Comparison of ENCODE assay signal across 9 mouse cellular contexts in the genomic region with DNA sequence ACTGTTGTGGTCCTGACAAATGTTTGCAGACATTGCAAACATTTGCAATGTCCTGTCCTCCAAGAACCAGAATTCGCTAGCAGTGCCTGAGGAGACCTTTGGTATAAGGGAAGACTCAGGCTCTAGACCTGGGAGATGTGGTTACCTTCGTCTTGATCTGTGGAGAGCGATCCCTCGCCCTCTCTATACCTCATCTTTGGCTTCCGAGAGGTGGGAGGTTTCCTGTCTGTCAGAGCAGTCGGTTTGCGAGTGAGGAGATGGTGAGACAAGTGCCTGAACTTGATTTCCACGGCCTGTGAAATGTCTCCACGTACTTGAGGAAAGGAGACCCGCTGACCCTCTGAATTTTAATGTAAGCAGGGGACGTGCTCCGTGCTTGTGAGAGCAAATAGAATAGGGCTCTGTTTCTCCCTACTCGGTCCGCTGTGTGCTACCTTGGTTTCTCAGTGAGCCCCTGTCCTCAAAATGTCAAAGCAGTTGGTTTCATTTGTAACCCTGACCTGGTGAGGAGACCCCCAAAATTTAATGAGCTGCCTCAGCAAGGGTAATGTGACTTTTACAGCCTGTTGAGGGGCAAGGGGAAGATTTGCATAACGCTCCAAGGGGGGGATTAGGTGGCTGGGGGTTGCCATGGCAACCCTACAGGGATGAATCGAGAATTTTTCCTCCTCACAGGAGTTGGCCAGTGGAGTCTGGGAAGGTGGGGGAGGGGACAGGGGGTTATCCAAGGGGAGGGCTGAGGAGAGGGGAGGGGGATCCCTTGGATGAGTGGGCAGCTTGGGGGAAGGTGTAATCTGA. TPM values are rescaled to one million over a fixed set of nuclear protein-coding genes. Genes with fewer than 3 reads are reported as not detected.
A peak's percentile ranks its signal among the peaks of the same experiment; 100 is the strongest.
DNase-seq lines count a peak whose midpoint lies in the region; ATAC-seq lines count a peak whose summit lies in the region.
"Had no signal": no experiment of that assay in that cellular context is flagged by ENCODE, and none has a peak within 500 bp of the region (broad histone marks: within the 10 kb centered on the region; RNA-seq: fewer than 3 reads in every experiment).

No protein-coding gene starts in this region.

- no peaks in the 10 kb centered on the region for H3K9me3 ChIP-seq in hindbrain, embryonic 13.5 days
- H3K9me3 ChIP-seq in midbrain, embryonic 14.5 days (ENCODE audit: control insufficient read depth, low read length) = no peaks in the 10 kb centered on the region
- no peaks in the 10 kb centered on the region for H3K9me3 ChIP-seq in heart, embryonic 10.5 days

- H3K27me3 ChIP-seq in hindbrain, embryonic 13.5 days = peaks cover 7% of the 10 kb centered on the region; the same call in 1 of the 2 replicates
- H3K27me3 ChIP-seq in midbrain, embryonic 14.5 days (ENCODE audit: control insufficient read depth, insufficient read depth, low read length) = no peaks in the 10 kb centered on the region
- H3K27me3 ChIP-seq in heart, embryonic 10.5 days (ENCODE audit: insufficient read depth, poor library complexity, severe bottlenecking) = peaks cover 86% of the 10 kb centered on the region

- ATAC-seq in hindbrain, embryonic 13.5 days (ENCODE audit: low FRiP score) = 0 out of 2 replicates have a peak, but pooled peaks have one; percentile 22
- peak; percentile 66 for ATAC-seq in midbrain, embryonic 14.5 days (ENCODE audit: low FRiP score, low TSS enrichment)

- 0 out of 2 replicates have a peak overlapping the region, but pooled peaks have one; percentile 8 for H3K27ac ChIP-seq in hindbrain, embryonic 13.5 days
- H3K27ac ChIP-seq in midbrain, embryonic 14.5 days (replicated peaks; ENCODE audit: low read depth, low read length) = no peak overlapping the region; the same call in 1 of the 2 replicates
- no peak overlapping the region for H3K27ac ChIP-seq in heart, embryonic 10.5 days

- H3K4me1 ChIP-seq in hindbrain, embryonic 13.5 days (replicated peaks) = peaks cover 99% of the 10 kb centered on the region
- H3K4me1 ChIP-seq in midbrain, embryonic 14.5 days (ENCODE audit: control insufficient read depth, insufficient read depth, low read length) = peaks cover 87% of the 10 kb centered on the region
- H3K4me1 ChIP-seq in heart, embryonic 10.5 days = peaks cover 73% of the 10 kb centered on the region

- H3K36me3 ChIP-seq in hindbrain, embryonic 13.5 days = peaks cover 36% of the 10 kb centered on the region
- H3K36me3 ChIP-seq in midbrain, embryonic 14.5 days (ENCODE audit: control insufficient read depth, insufficient read depth, low read length) = peaks cover 38% of the 10 kb centered on the region; the same call in 1 of the 2 replicates
- H3K36me3 ChIP-seq in heart, embryonic 10.5 days = peaks cover 55% of the 10 kb centered on the region

- no peak overlapping the region for H3K4me3 ChIP-seq in hindbrain, embryonic 13.5 days
- H3K4me3 ChIP-seq in midbrain, embryonic 14.5 days (replicated peaks; ENCODE audit: low read depth, low read length) = no peak overlapping the region
- no peak overlapping the region for H3K4me3 ChIP-seq in heart, embryonic 10.5 days

- peak overlapping the region; percentile 36 for H3K4me2 ChIP-seq in hindbrain, embryonic 13.5 days
- H3K4me2 ChIP-seq in midbrain, embryonic 14.5 days (ENCODE audit: low read length) = peak overlapping the region; percentile 36
- H3K4me2 ChIP-seq: heart, embryonic 11.5 days had no signal

- intact Hi-C loops in left cerebral cortex, postnatal 25 days (cut with DNase I) = no loop called here

- 0 out of 2 replicates have a peak overlapping the region, but pooled peaks have one; percentile 8 for H3K9ac ChIP-seq in hindbrain, embryonic 13.5 days
- H3K9ac ChIP-seq in midbrain, embryonic 14.5 days (replicated peaks; ENCODE audit: low read length) = no peak overlapping the region

- WGBS in hindbrain, embryonic 13.5 days = 8% methylated on average over 16 of the region's 16 CpGs
- WGBS in midbrain, embryonic 14.5 days = 4% methylated on average over 16 of the region's 16 CpGs
- WGBS in heart, embryonic 10.5 days = 20% methylated on average over 16 of the region's 16 CpGs

- DNase-seq in ES-CJ7 (ENCODE audit: low read depth, low spot score) = peak; percentile 85
- peak; percentile 94 for DNase-seq in embryo, embryonic 10.5 days (ENCODE audit: low spot score)
- peak; percentile 93 for DNase-seq in midbrain, embryonic 14.5 days
- no peak for DNase-seq in urinary bladder, postnatal 10 days (ENCODE audit: low spot score)
- no peak for DNase-seq in heart, embryonic 10.5 days (ENCODE audit: low spot score)
- no peak for DNase-seq in left cerebral cortex, postnatal 25 days (ENCODE audit: low spot score in 2 of 2)
- no peak for DNase-seq in right cerebral cortex, postnatal 36 days (ENCODE audit: low spot score in 2 of 2)

RNA-seq across cellular contexts. Expression of a gene that starts 12.7 kb away (rescaled TPM):
- 31.0 and 32.3 TPM in 2 replicates for polyA plus RNA-seq in hindbrain, embryonic 13.5 days (2015; fragmentation: Nextera tagmentation; extraction: Ambion mirVana)
- polyA plus RNA-seq in midbrain, embryonic 14.5 days (2014; fragmentation: Nextera tagmentation; extraction: Ambion mirVana) = 36.4 and 43.8 TPM in 2 replicates
- polyA plus RNA-seq in heart, embryonic 10.5 days (2016; fragmentation: Nextera tagmentation; extraction: Ambion mirVana) = 15.6 and 25.4 TPM in 2 replicates
- 10 to 100 TPM; 67.9 to 79.5 TPM for total RNA-seq in left cerebral cortex, postnatal 25 days (2021)

Comparison
In these comparisons a context has a peak if more than half of its experiments do, and no peak if none do; other contexts are left out.
1. DNase-seq: peak in ES-CJ7 (single experiment), embryo, embryonic 10.5 days (single experiment) and midbrain, embryonic 14.5 days (single experiment); none in urinary bladder, postnatal 10 days (single experiment), heart, embryonic 10.5 days (single experiment), left cerebral cortex, postnatal 25 days (0 of 2) and right cerebral cortex, postnatal 36 days (0 of 2).